Mouse (Mus musculus): Measurements from ENCODE around the gene Faf1. TPM values are rescaled to one million over a fixed set of nuclear protein-coding genes. Genes with fewer than 3 reads are reported as not detected.

The Faf1 gene
- total RNA-seq, 1 experiment from 2014 or later: 28.7 TPM

Other genes starting within 250 kb of the Faf1 start
- 184 and 194 TPM in 2 replicates for gene Rnf11, start 191.9 kb upstream of the Faf1 start, total RNA-seq (2021)
- not detected in 2 replicates for gene 4930522H14Rik, start 145.3 kb upstream of the Faf1 start, total RNA-seq (2021)
- gene Cdkn2c, start 9.4 kb upstream of the Faf1 start, total RNA-seq (2021): 42.7 and 43.7 TPM in 2 replicates

Data from adrenal gland, postnatal 25 days (tissue).